Comparison of ENCODE assay signal across 12 mouse cellular contexts in the genomic region with DNA sequence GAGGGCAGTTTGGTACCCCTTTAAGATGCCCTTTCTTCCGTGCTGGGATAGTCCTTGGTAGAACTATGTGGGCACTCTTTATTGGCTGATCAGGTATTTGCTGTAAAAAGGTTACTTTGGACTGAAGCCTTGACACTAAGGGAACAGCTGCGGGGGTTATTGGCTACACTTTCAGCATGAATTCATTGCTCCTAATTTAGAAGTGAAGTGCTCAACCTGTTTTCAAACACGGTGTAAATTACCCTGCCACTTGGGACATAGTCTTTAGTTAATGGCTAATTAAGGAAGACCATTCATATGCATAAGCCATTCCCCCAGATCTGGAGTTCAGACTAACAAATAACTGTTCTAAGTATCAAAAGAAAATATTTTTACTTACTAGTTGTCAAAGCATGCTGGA. TPM values are rescaled to one million over a fixed set of nuclear protein-coding genes. Genes with fewer than 3 reads are reported as not detected.
DNase-seq lines count a peak whose midpoint lies in the region; ATAC-seq and TF ChIP-seq lines count a peak whose summit lies in the region.
"Had no signal": no experiment of that assay in that cellular context is flagged by ENCODE, and none has a peak within 500 bp of the region (broad histone marks: within the 10 kb centered on the region; RNA-seq: fewer than 3 reads in every experiment).

No protein-coding gene starts in this region.

- H3K4me1 ChIP-seq in intestine, embryonic 15.5 days (replicated peaks), result peaks cover 27% of the 10 kb centered on the region
- no peaks in the 10 kb centered on the region for H3K4me1 ChIP-seq in intestine, postnatal 0 days (replicated peaks; ENCODE audit: control insufficient read depth, insufficient read depth, low read length)
- H3K4me1 ChIP-seq in embryonic facial prominence, embryonic 12.5 days, result peaks cover 26% of the 10 kb centered on the region
- peaks cover 30% of the 10 kb centered on the region for H3K4me1 ChIP-seq in hindbrain, embryonic 13.5 days (replicated peaks)
- peaks cover 28% of the 10 kb centered on the region; the same call in 1 of the 2 replicates for H3K4me1 ChIP-seq in neural tube, embryonic 12.5 days

- TF ChIP-seq CTCF in intestine, postnatal 0 days (IDR thresholded peaks at IDR 0.05; ENCODE audit: low read depth), result no peak

- no peak overlapping the region for H3K4me3 ChIP-seq in intestine, embryonic 15.5 days (replicated peaks)
- H3K4me3 ChIP-seq in intestine, postnatal 0 days (ENCODE audit: low read depth, low read length), result no peak overlapping the region
- H3K4me3 ChIP-seq in embryonic facial prominence, embryonic 12.5 days, result peak overlapping the region; percentile 53; the same call in 1 of the 2 replicates
- H3K4me3 ChIP-seq in hindbrain, embryonic 13.5 days, result peak overlapping the region; percentile 60
- H3K4me3 ChIP-seq in neural tube, embryonic 12.5 days, result peak overlapping the region; percentile 53; the same call in 1 of the 2 replicates

- no peak for DNase-seq in layer of hippocampus, postnatal 10 days (ENCODE audit: low spot score in 2 of 2)
- no peak for DNase-seq in retina, embryonic 14.5 days (ENCODE audit: low spot score)
- DNase-seq in kidney, adult 18-20 months, result no peak
- DNase-seq: right cerebral cortex, postnatal 4 days had no signal

- WGBS in intestine, embryonic 15.5 days, result 5% methylated on average over 3 of the region's 3 CpGs
- 8% methylated on average over 3 of the region's 3 CpGs for WGBS in intestine, postnatal 0 days
- WGBS in embryonic facial prominence, embryonic 12.5 days, result 10% methylated on average over 3 of the region's 3 CpGs
- WGBS in hindbrain, embryonic 13.5 days, result 5% methylated on average over 3 of the region's 3 CpGs
- WGBS in neural tube, embryonic 12.5 days, result 0% methylated on average over 3 of the region's 3 CpGs

- peak overlapping the region; percentile 84 for H3K4me2 ChIP-seq in intestine, embryonic 15.5 days (replicated peaks)
- H3K4me2 ChIP-seq in intestine, postnatal 0 days (replicated peaks; ENCODE audit: low read depth), result no peak overlapping the region; the same call in 1 of the 2 replicates
- H3K4me2 ChIP-seq in embryonic facial prominence, embryonic 12.5 days (replicated peaks), result peak overlapping the region; percentile 98
- peak overlapping the region; percentile 97 for H3K4me2 ChIP-seq in hindbrain, embryonic 13.5 days
- peak overlapping the region; percentile 87 for H3K4me2 ChIP-seq in neural tube, embryonic 12.5 days (replicated peaks)

- no peak for ATAC-seq in intestine, embryonic 15.5 days
- no peak for ATAC-seq in intestine, postnatal 0 days
- ATAC-seq in embryonic facial prominence, embryonic 12.5 days (ENCODE audit: insufficient number of reproducible peaks, insufficient read depth, low FRiP score, low TSS enrichment), result no peak
- no peak for ATAC-seq in hindbrain, embryonic 13.5 days (ENCODE audit: low FRiP score)
- no peak for ATAC-seq in neural tube, embryonic 12.5 days (ENCODE audit: low FRiP score, low read depth)
- ATAC-seq: activated CD4-positive, CD25-positive, alpha-beta regulatory T cell, adult 4 months; inflammation-experienced regulatory T-cells, adult 6 months had no signal

- no peak overlapping the region for H3K27ac ChIP-seq in intestine, embryonic 15.5 days
- no peak overlapping the region for H3K27ac ChIP-seq in intestine, postnatal 0 days (ENCODE audit: low read depth, low read length)
- H3K27ac ChIP-seq in embryonic facial prominence, embryonic 12.5 days, result no peak overlapping the region
- H3K27ac ChIP-seq in hindbrain, embryonic 13.5 days, result no peak overlapping the region
- H3K27ac ChIP-seq in neural tube, embryonic 12.5 days, result no peak overlapping the region

- H3K36me3 ChIP-seq in intestine, embryonic 15.5 days, result no peaks in the 10 kb centered on the region
- no peaks in the 10 kb centered on the region for H3K36me3 ChIP-seq in intestine, postnatal 0 days (ENCODE audit: control insufficient read depth, insufficient read depth)
- H3K36me3 ChIP-seq in embryonic facial prominence, embryonic 12.5 days, result no peaks in the 10 kb centered on the region
- no peaks in the 10 kb centered on the region for H3K36me3 ChIP-seq in hindbrain, embryonic 13.5 days
- no peaks in the 10 kb centered on the region for H3K36me3 ChIP-seq in neural tube, embryonic 12.5 days

- H3K9me3 ChIP-seq in intestine, embryonic 15.5 days, result no peaks in the 10 kb centered on the region
- H3K9me3 ChIP-seq in intestine, postnatal 0 days (ENCODE audit: control insufficient read depth), result no peaks in the 10 kb centered on the region
- no peaks in the 10 kb centered on the region for H3K9me3 ChIP-seq in embryonic facial prominence, embryonic 12.5 days
- no peaks in the 10 kb centered on the region for H3K9me3 ChIP-seq in hindbrain, embryonic 13.5 days
- H3K9me3 ChIP-seq in neural tube, embryonic 12.5 days, result no peaks in the 10 kb centered on the region

- H3K27me3 ChIP-seq in intestine, embryonic 15.5 days (replicated peaks), result peaks cover 49% of the 10 kb centered on the region
- peaks cover 34% of the 10 kb centered on the region for H3K27me3 ChIP-seq in intestine, postnatal 0 days (replicated peaks; ENCODE audit: control insufficient read depth, insufficient read depth, low read length)
- H3K27me3 ChIP-seq in embryonic facial prominence, embryonic 12.5 days, result peaks cover 51% of the 10 kb centered on the region
- peaks cover 75% of the 10 kb centered on the region for H3K27me3 ChIP-seq in hindbrain, embryonic 13.5 days
- H3K27me3 ChIP-seq in neural tube, embryonic 12.5 days (replicated peaks), result peaks cover 54% of the 10 kb centered on the region

- H3K9ac ChIP-seq in intestine, embryonic 15.5 days, result no peak overlapping the region
- H3K9ac ChIP-seq in intestine, postnatal 0 days (ENCODE audit: low read depth, low read length), result no peak overlapping the region
- no peak overlapping the region for H3K9ac ChIP-seq in embryonic facial prominence, embryonic 12.5 days
- H3K9ac ChIP-seq in hindbrain, embryonic 13.5 days, result no peak overlapping the region
- no peak overlapping the region for H3K9ac ChIP-seq in neural tube, embryonic 12.5 days

RNA-seq across cellular contexts. Expression of a gene that starts 2.7 kb away (rescaled TPM):
- polyA plus RNA-seq in intestine, embryonic 15.5 days (2015; fragmentation: Nextera tagmentation; extraction: Ambion mirVana), result 0.50 and 0.62 TPM in 2 replicates
- polyA plus RNA-seq in intestine, postnatal 0 days (2015; fragmentation: Nextera tagmentation; extraction: Ambion mirVana), result 0.52 and 0.61 TPM in 2 replicates
- polyA plus RNA-seq in embryonic facial prominence, embryonic 12.5 days (2016; fragmentation: Nextera tagmentation; extraction: Ambion mirVana), result 3.2 and 3.9 TPM in 2 replicates
- polyA plus RNA-seq in hindbrain, embryonic 13.5 days (2015; fragmentation: Nextera tagmentation; extraction: Ambion mirVana), result 3.8 and 4.2 TPM in 2 replicates
- polyA plus RNA-seq in neural tube, embryonic 12.5 days (2016; fragmentation: Nextera tagmentation; extraction: Ambion mirVana), result 1.5 and 2.5 TPM in 2 replicates
- 1 to 10 TPM; 5.5 to 6.6 TPM for total RNA-seq in layer of hippocampus, postnatal 10 days (2021)
- total RNA-seq: monocyte, adult 5-6 weeks had no signal

Comparison
In these comparisons a context has a peak if more than half of its experiments do, and no peak if none do; other contexts are left out.
1. H3K4me3 ChIP-seq: peak in embryonic facial prominence, embryonic 12.5 days (single experiment), hindbrain, embryonic 13.5 days (single experiment) and neural tube, embryonic 12.5 days (single experiment); none in intestine, embryonic 15.5 days (single experiment) and intestine, postnatal 0 days (single experiment).